Mouse (Mus musculus) midbrain, embryonic 14.5 days (tissue): Measurements from ENCODE around the gene Fkbp14. TPM values are rescaled to one million over a fixed set of nuclear protein-coding genes. Genes with fewer than 3 reads are reported as not detected.
A peak's percentile ranks its signal among the peaks of the same experiment; 100 is the strongest.

ENCODE experiments used
- ATAC-seq: fragments of 200-750 bp; cut with Nextera tagmentation; 2 replicates; pipeline ENCODE4 v1.8.0; 2017; ENCODE audit warnings: moderate number of reproducible peaks, moderate library complexity; ENCODE audit not compliant: low FRiP score, low TSS enrichment
- DNase-seq: peaks from one replicate; pipeline ENCODE4 v3.0.0-alpha.2; 2015
- H3K27ac ChIP-seq: fragments of 300-500 bp; sonication (generic); replicated peaks from 2 replicates; pipeline ENCODE4 v1.5.1; 2014; ENCODE audit warnings: mild to moderate bottlenecking, low read depth, low read length, moderate library complexity
- H3K27me3 ChIP-seq: fragments of 300-500 bp; sonication (generic); 2 replicates; pipeline ENCODE4 v1.6.1; 2014; ENCODE audit warnings: low read length, control low read depth, mixed read lengths; ENCODE audit not compliant: control insufficient read depth, insufficient read depth
- H3K36me3 ChIP-seq: fragments of 300-500 bp; sonication (generic); 2 replicates; pipeline ENCODE4 v1.6.1; 2014; ENCODE audit warnings: low read length, control low read depth; ENCODE audit not compliant: control insufficient read depth, insufficient read depth
- H3K4me1 ChIP-seq: fragments of 300-500 bp; sonication (generic); 2 replicates; pipeline ENCODE4 v1.6.1; 2014; ENCODE audit warnings: mild to moderate bottlenecking, antibody characterized with exemption, low read length, control low read depth; ENCODE audit not compliant: control insufficient read depth, insufficient read depth
- H3K4me2 ChIP-seq: fragments of 300-500 bp; sonication (generic); 2 replicates; pipeline ENCODE4 v1.6.1; 2014; ENCODE audit warnings: mild to moderate bottlenecking, low read length, moderate library complexity
- H3K4me3 ChIP-seq: fragments of 300-500 bp; sonication (generic); replicated peaks from 2 replicates; pipeline ENCODE4 v1.5.1; 2014; ENCODE audit warnings: low read depth, low read length
- H3K9ac ChIP-seq: fragments of 300-500 bp; sonication (generic); replicated peaks from 2 replicates; pipeline ENCODE4 v1.6.1; 2014; ENCODE audit warnings: mild to moderate bottlenecking, low read length, moderate library complexity
- H3K9me3 ChIP-seq: fragments of 300-500 bp; sonication (generic); 2 replicates; pipeline ENCODE4 v1.6.1; 2016; ENCODE audit warnings: low read length, control low read depth, mixed read lengths; ENCODE audit not compliant: control insufficient read depth
- WGBS: fragments of 180-500 bp; shearing (Covaris S2); extraction: QIAGEN DNeasy Blood & Tissue Kit; methylation state at CpG from one replicate; pipeline ENCODE4 v1.1.7; 2014; 5-methylcytosine and 5-hydroxymethylcytosine counted together
- polyA plus RNA-seq: library from polyadenylated mRNA; unstranded; fragments of >200 nt; fragmentation: Nextera tagmentation; extraction: Ambion mirVana; gene quantifications from 2 replicates; pipeline ENCODE4 v1.2.1, GENCODE M21; 2014

Fkbp14 gene
- polyA plus RNA-seq, 1 experiment from 2014 or later = 8.1 TPM

GRCm38 (mm10) chr6:54531048-54531481, 66.0 kb downstream of the Fkbp14 start:
- peak overlapping the region; percentile 73 for H3K27ac ChIP-seq
- 0 out of 2 replicates have a peak, but pooled peaks cover 10% of the 10 kb centered on the region for H3K4me1 ChIP-seq
- no peak overlapping the region for H3K4me3 ChIP-seq
- no peak overlapping the region for H3K9ac ChIP-seq
- peaks cover 11% of the 10 kb centered on the region for H3K36me3 ChIP-seq
- no peaks in the 10 kb centered on the region for H3K9me3 ChIP-seq
- peak; percentile 37; the same call in 1 of the 2 replicates for ATAC-seq
- no peak overlapping the region for H3K4me2 ChIP-seq
- no peaks in the 10 kb centered on the region for H3K27me3 ChIP-seq
- peak; percentile 62 for DNase-seq
- WGBS = 50% methylated on average over 8 of the region's 8 CpGs

GRCm38 (mm10) chr6:54530182-54530581, 66.9 kb downstream of the Fkbp14 start:
- 90% methylated on average over 2 of the region's 2 CpGs for WGBS
- 0 out of 2 replicates have a peak, but pooled peaks cover 7% of the 10 kb centered on the region for H3K4me1 ChIP-seq
- no peak for DNase-seq
- H3K36me3 ChIP-seq = peaks cover 14% of the 10 kb centered on the region
- H3K4me3 ChIP-seq = no peak overlapping the region
- no peak overlapping the region for H3K27ac ChIP-seq
- no peaks in the 10 kb centered on the region for H3K27me3 ChIP-seq
- no peak overlapping the region for H3K4me2 ChIP-seq
- ATAC-seq = no peak
- no peaks in the 10 kb centered on the region for H3K9me3 ChIP-seq
- no peak overlapping the region for H3K9ac ChIP-seq

- H3K4me2 ChIP-seq = no peak overlapping the region
These were observed 68.4 kb downstream of the Fkbp14 start for GRCm38 (mm10) chr6:54528666-54529065.

More at GRCm38 (mm10) chr6:54528666-54529065, 68.4 kb downstream of the Fkbp14 start:
- Histone ChIP-seq H3K9me3 (no peaks in the 10 kb centered on the region), H3K4me3 (no peak overlapping the region), H3K4me1 (0 out of 2 replicates have a peak, but pooled peaks cover 7% of the 10 kb centered on the region), H3K36me3 (peaks cover 23% of the 10 kb centered on the region), H3K27me3 (no peaks in the 10 kb centered on the region), H3K27ac (no peak overlapping the region), H3K9ac (no peak overlapping the region)
- WGBS = 96% methylated on average over 8 of the region's 8 CpGs
- ATAC-seq = no peak
- no peak for DNase-seq

Other genes with a start within 250 kb of the Fkbp14 start
- 4.8 and 5.0 TPM in 2 replicates for gene Wipf3, start 167.7 kb downstream of the Fkbp14 start, polyA plus RNA-seq
- 88.0 and 104 TPM in 2 replicates for gene Scrn1, start 30.8 kb downstream of the Fkbp14 start, polyA plus RNA-seq
- gene Plekha8, start 2.2 kb downstream of the Fkbp14 start, polyA plus RNA-seq = 11.1 and 15.8 TPM in 2 replicates
- gene Mturn, start 84.3 kb upstream of the Fkbp14 start, polyA plus RNA-seq = 82.8 and 114 TPM in 2 replicates
- gene Znrf2, start 219.6 kb upstream of the Fkbp14 start, polyA plus RNA-seq = 8.8 and 11.6 TPM in 2 replicates